Mouse (Mus musculus) left cerebral cortex, adult 6 months (tissue): ENCODE results near the gene Ncdn. TPM values are rescaled to one million over a fixed set of nuclear protein-coding genes. Genes with fewer than 3 reads are reported as not detected.

Experiments used
- long read RNA-seq, 2 experiments: library from polyadenylated mRNA; unstranded; transcript quantifications; one replicate each; pipeline ENCODE4 v2.0.0; 2019 to 2020
- polyA plus RNA-seq: library from polyadenylated mRNA; unstranded; fragments of <200 nt; fragmentation: Nextera tagmentation; gene quantifications from 2 replicates; pipeline ENCODE4 v1.2.3, GENCODE M21; 2021

Ncdn gene
- 286 and 412 TPM in 2 replicates for polyA plus RNA-seq
- long read RNA-seq, experiment 1, transcript Ncdn-203 (7 exons, 2,375 nt): major isoform, 1,075 of 1,954 reads
- long read RNA-seq, experiment 1, transcript Ncdn-201 (7 exons, 3,681 nt): minor isoform, 216 of 1,954 reads
- long read RNA-seq, experiment 1, partial matches to known transcripts: 384 of 1,954 reads
- long read RNA-seq, experiment 1, other reads (novel, unspliced or antisense): 275 of 1,954 reads
- long read RNA-seq, experiment 2, transcript Ncdn-203 (7 exons, 2,375 nt): major isoform, 48 of 352 reads
- long read RNA-seq, experiment 2, transcript Ncdn-201 (7 exons, 3,681 nt): minor isoform, 7 of 352 reads
- long read RNA-seq, experiment 2, partial matches to known transcripts: 75 of 352 reads
- long read RNA-seq, experiment 2, other reads (novel, unspliced or antisense): 222 of 352 reads

GRCm38 (mm10) chr4:126753268-126754230 lies at the start of gene Ncdn, which contains the start of gene AU040320:
Ncdn (minus strand) TSS chr4:126753438.
AU040320 (plus strand) TSS chr4:126753544.

GRCm38 (mm10) chr4:126736001-126736414 lies 17.2 kb downstream of the Ncdn start, which contains the start of gene Tfap2e:
Tfap2e (minus strand) TSS chr4:126736240.

Other genes with a start within 250 kb of the Ncdn start
- 0.51 and 1.2 TPM in 2 replicates for gene Ago4, start 220.0 kb downstream of the Ncdn start, polyA plus RNA-seq
- 0.61 and 0.63 TPM in 2 replicates for gene Clspn, start 196.5 kb downstream of the Ncdn start, polyA plus RNA-seq
- gene 5730409E04Rik, start 143.6 kb downstream of the Ncdn start, polyA plus RNA-seq: 24.2 and 51.4 TPM in 2 replicates
- gene Psmb2, start 75.8 kb downstream of the Ncdn start, polyA plus RNA-seq: 273 and 292 TPM in 2 replicates
- not detected in 2 replicates for gene Tfap2e, start 17.2 kb downstream of the Ncdn start, polyA plus RNA-seq
- gene AU040320, start 106 bp upstream of the Ncdn start, polyA plus RNA-seq: 25.4 and 30.5 TPM in 2 replicates
- gene Zmym4, start 214.7 kb upstream of the Ncdn start, polyA plus RNA-seq: 5.7 and 8.4 TPM in 2 replicates